Mouse (Mus musculus) spleen, postnatal 4 days (tissue): ENCODE data around the gene Immp2l.
"Not testable (repeated sequence)": the region's sequence is repeated elsewhere in the genome, so short reads cannot be mapped to it uniquely, and the experiment has no call there.

Source experiments
- DNase-seq, 2 experiments: peaks; one replicate each; pipeline ENCODE4 v3.0.0; 2022; ENCODE audit warnings: low spot score in 2 of 2

The Immp2l gene

GRCm38 (mm10) chr12:41838334-41838847, 814.5 kb downstream of the Immp2l start:
- no peak for DNase-seq

DNA sequence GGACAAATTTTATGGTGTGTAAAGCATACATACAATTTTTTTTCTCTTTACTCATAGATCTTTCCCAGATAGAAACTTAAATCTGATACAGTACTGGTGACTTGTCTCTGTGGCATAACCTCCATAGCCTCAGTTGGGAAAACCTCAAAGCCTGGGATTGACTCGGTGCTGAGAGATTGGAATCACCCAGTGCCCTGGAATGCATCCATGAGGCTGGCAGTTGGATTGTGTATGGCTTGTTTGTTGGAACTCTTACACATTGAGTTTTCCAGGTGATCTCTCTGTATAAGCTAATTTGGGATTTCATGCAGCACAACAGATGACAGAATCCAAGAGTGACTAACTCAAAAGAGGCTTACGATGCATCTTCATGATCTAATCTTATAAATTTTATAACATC, 815.4 kb downstream of the Immp2l start:
- DNase-seq = no peak

- no peak for DNase-seq
These were observed 818.9 kb downstream of the Immp2l start for GRCm38 (mm10) chr12:41842694-41843329.

- no peak for DNase-seq
These were observed 828.1 kb downstream of the Immp2l start for GRCm38 (mm10) chr12:41851896-41852470.

DNA sequence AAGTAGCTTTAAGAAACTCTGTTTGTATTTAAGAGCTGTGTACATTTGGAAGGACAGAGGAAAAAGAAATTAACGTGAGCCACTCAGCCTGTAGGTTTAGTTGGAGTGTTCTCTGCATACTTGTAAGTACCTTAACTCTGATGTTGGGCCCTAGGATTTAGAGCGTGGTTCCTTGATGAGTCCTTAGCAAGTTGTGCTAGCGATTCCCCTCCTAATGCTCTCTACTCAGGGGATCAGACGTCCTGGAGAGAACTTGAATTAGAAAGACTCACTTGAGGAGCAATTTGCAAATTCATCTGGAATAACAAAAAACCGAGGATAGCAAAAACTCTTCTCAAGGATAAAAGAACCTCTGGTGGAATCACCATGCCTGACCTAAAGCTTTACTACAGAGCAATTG, 835.8 kb downstream of the Immp2l start:
- not testable (repeated sequence) for DNase-seq

DNA sequence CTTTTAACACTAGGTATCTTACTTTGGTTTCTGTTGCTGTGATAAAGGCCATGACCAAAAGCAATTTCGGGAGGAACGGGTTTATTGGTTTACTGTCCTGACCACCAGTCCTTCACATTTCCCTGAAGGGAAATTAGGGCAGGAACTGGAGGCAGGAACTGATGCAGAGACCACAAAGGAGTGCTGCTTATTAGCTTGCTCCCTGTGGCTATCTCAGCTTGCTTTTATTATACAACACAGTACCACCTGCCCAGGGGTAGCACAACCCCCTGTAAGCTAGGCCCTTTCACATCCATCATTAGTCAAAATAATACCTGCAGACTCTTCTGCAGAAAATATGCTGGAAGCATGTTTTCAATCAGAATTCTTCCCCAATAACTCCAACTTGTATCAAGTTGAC, 844.4 kb downstream of the Immp2l start:
- DNase-seq = no peak

GRCm38 (mm10) chr12:41874015-41874414, 850.1 kb downstream of the Immp2l start:
- DNase-seq = no peak

GRCm38 (mm10) chr12:41877292-41877959, 853.5 kb downstream of the Immp2l start:
- DNase-seq = no peak

GRCm38 (mm10) chr12:41878493-41878892, 854.6 kb downstream of the Immp2l start:
- DNase-seq = no peak

DNA sequence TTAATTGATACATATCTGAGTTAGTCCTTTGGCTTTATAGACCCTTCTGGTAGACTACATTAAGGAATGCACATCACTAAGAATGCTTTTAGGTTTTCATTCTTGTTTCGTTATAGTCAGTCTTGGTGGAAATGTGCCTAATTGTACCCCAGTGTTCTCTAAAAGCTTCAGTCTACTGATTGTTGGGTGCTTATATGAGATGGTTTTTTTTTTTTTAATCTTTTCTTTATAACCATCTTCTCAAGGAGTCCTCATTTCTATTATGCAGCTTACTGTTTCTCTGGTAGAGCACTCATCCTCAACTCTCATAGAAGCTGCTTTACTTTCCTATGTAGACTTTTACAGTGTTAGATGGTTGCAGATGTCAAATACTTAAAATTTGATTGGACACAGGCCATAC, 855.1 kb downstream of the Immp2l start:
- no peak for DNase-seq

DNA sequence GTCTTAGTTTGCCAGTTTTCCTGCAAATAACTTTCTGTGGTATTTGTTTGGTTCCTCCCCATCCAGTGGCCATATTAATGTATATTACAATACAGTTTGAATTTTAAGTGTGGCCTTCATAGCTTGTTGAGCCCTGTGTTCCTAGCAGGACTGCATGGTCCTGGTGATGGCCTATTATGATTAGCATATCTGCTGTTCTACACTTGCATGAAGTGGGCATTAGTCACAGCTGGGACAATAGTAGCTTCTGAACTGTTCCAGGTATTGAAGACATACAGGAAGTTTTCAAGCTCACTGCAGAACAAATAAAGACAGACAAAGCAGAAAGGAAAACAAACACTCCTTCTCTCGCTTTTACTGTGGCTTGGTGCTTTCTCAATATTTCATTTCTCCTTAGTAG, 855.5 kb downstream of the Immp2l start:
- DNase-seq = no peak

DNA sequence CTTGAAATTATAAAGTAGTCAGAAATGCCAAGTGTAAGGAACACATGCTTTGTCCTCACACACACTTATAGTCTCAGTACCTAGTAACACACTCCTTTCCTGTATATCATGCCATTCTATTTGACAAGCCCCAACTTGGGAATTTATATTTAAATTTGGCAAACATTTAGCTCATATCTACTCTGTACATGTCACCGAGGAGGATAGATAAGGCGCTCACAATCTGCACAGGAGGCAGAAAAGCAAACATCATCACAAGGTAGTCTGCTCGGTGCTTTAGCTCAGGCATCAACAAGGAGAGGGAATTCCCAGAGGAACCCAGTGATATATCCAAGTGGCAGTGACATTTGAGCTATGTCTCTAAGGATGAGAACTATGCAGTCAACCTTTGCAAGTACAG, 856.9 kb downstream of the Immp2l start:
- DNase-seq = no peak

DNA sequence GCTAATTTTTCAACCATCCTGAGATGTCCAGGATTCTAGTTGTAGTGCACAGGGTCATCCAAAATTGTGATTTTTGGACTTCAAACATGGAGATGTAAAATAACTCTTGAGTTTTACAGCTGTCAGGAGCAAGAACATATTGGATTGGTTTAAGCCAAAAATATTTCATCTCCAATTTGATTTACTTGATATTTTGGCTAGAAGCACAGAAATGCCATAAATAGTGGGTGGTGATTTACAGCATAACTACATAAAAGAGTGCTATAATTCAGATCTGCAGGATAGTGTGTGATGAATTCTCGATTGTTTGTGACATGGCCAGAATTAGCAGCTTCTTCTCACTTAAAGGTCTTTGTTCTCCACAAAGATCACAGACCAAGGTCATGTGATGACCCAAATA, 884.1 kb downstream of the Immp2l start:
- DNase-seq = no peak

GRCm38 (mm10) chr12:41911626-41912025, 887.7 kb downstream of the Immp2l start:
- DNase-seq = no peak

- no peak for DNase-seq
These were observed 913.9 kb downstream of the Immp2l start for GRCm38 (mm10) chr12:41937751-41938150.

- no peak for DNase-seq
These were observed 918.0 kb downstream of the Immp2l start for GRCm38 (mm10) chr12:41941853-41942252.

DNA sequence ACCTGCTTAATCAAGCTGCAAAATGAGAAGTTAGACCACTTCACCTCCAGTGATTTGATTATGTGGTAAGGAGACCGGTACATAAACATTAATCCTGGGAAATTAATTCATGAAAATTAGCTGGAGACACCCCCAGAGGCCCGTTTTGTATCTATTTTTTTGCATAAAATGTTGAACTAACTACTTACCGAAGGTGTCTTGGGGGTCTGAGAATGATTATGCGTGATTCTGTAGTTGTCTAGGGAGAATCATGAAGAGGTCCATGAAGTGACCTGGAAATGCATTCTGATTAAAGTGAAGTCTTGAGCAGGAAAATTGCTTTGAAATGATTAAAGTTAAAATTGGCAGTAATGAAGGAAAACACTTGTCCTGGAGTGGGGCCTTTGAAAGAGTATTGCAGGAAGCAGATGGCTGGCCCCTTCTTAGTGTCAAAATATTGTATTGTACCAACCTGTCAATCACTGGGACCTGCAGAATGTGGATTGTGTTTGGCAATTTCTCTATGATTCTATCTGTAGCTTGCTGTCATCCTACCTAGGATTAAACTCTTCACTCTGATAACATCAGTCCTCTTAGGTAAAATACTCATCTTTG, 920.3 kb downstream of the Immp2l start:
- DNase-seq = no peak

DNA sequence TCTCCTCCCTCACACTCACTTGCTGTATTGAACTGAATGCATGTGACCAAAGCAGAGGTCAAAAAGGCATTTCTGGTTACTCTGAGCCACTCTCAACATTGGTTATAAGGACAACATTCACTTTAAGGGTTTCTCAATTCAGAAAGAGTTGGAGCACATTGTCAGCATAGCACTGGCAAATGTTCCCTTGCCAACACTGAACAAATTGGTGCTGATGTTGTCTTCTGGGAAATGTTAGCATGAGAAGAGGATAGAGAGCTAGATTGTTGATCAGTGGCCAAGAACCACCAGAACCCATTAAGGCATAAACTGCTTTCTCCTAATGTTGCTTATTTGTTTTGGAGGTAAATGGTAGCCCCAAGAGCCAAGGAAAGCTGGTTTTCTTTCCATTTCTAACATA, 922.6 kb downstream of the Immp2l start:
- DNase-seq = no peak

DNA sequence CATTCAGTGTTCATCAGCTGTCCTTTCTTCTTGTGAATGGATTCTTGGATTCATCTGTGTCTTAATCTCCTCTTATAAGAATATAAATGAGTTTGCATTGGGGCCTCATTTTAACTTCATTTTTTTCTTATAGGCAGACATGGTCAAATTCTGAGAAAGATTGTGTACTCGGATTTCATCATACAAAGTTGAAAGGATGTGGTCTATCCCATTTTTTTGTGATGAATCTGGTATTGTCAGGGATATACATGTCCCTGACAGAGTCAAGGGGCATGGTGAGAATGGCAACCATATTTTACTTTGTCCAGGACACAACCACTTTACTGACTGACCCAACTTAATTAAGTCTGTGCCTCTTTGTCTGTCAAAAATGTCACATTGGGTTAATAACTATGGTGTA, 925.5 kb downstream of the Immp2l start:
- no peak for DNase-seq

DNA sequence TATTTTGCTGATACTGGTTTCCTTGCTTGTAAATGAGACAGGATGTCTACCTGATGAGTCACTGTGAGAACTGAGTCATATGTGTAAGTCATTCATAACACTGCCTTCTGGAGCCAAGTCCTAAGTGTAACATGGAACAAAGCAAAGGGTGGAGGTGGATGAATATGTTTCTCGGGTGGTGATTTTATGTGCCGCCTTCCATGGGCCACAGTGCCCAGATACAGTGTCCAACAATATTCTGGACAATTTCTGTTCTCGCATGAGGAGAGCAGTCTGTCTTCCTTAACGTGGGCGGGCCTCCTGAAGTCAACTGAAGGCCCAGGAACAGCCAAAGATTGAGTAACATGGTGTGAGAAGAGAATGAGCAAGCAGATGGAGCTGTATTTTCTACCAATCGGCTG, 926.0 kb downstream of the Immp2l start:
- DNase-seq = no peak

DNA sequence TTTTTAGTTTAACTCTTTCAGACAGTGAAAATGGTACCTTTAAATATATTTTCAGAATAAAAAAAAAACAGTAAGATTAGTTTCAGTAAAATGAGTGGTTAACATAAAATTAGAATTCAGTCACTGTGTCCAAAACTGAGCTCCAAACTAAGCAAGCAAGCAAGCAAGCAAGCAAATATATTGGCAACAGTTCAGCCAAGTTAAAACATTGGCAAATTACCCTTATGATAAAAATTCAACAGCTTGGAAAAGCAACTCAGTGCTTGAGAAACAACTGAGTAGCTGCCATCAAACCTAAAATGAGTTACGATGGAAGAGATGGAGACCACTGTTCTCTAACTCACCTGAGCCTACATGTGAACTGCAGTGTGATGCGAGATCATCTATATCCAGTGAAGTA, 926.8 kb downstream of the Immp2l start:
- no peak for DNase-seq

GRCm38 (mm10) chr12:41961038-41961437, 937.1 kb downstream of the Immp2l start:
- DNase-seq = no peak

GRCm38 (mm10) chr12:41991408-41991807, 967.5 kb downstream of the Immp2l start:
- DNase-seq = no peak
